Mouse (Mus musculus): ENCODE data around the gene Sdr42e1.

DNA sequence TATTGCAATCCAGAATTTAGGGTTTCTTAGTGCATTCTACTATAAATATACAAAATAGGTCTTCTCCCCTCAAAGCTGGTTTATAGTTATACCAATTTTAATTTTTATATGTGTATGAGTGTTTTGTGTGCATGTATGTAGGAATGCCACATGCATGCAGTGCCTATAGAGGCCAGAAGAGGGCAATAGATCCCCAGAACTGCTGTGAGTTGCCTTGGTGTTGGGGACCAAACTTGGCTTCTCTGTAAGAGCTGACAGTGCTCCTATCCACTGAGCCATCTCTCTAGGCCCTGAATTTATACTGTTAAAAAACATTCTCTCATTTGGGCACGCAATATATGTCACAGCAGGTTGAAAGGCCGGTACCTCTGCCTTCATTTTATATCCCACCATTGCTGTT is 27.5 kb downstream of the Sdr42e1 start:
- TF ChIP-seq CTCF (IDR thresholded peaks at IDR 0.05; ENCODE audit: low read depth, low read length) (no peak), POLR2AphosphoS5 (IDR thresholded peaks at IDR 0.05; ENCODE audit: insufficient replicate concordance, low read depth, low read length) (no peak), GATA1 (IDR thresholded peaks at IDR 0.05; ENCODE audit: borderline replicate concordance, low read length) (no peak)
